Comparison of ENCODE assay signal across 10 mouse cellular contexts in the genomic region with DNA sequence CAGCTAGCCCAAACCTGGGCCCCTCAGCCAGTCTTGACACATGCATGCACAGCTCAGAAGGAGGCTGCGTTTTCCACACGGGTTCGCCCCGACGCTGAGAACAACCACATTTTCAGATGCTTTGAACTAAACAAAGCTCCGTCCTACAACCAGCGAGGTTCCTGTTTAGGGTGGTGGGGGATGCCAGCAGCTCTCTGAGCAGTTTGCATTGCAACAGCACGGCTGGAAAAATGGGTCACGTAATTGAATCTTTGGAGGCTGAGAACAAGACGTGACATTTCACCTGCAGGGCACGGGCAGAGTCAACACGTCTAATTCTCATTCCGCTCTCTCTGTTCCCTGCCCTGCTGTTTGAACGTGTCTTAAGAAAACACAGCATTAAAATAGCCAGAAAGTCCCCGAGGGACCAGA.
DNase-seq lines count a peak whose midpoint lies in the region; ATAC-seq lines count a peak whose summit lies in the region.
"Had no signal": no experiment of that assay in that cellular context is flagged by ENCODE, and none has a peak within 500 bp of the region (broad histone marks: within the 10 kb centered on the region; RNA-seq: fewer than 3 reads in every experiment).

No protein-coding gene starts in this region.

- no peaks in the 10 kb centered on the region for H3K9me3 ChIP-seq in forebrain, embryonic 10.5 days
- no peaks in the 10 kb centered on the region for H3K9me3 ChIP-seq in forebrain, embryonic 13.5 days (replicated peaks)
- no peaks in the 10 kb centered on the region for H3K9me3 ChIP-seq in midbrain, embryonic 14.5 days (ENCODE audit: control insufficient read depth, low read length)
- H3K9me3 ChIP-seq in midbrain, embryonic 10.5 days (replicated peaks) = no peaks in the 10 kb centered on the region
- no peaks in the 10 kb centered on the region for H3K9me3 ChIP-seq in limb, embryonic 12.5 days
- H3K9me3 ChIP-seq: limb, embryonic 15.5 days had no signal

- H3K9ac ChIP-seq in forebrain, embryonic 13.5 days = no peak overlapping the region
- H3K9ac ChIP-seq in midbrain, embryonic 14.5 days (replicated peaks; ENCODE audit: low read length) = no peak overlapping the region
- no peak overlapping the region for H3K9ac ChIP-seq in limb, embryonic 12.5 days (replicated peaks)
- H3K9ac ChIP-seq: limb, embryonic 15.5 days had no signal

- no peak overlapping the region for H3K4me2 ChIP-seq in forebrain, embryonic 13.5 days
- no peak overlapping the region for H3K4me2 ChIP-seq in midbrain, embryonic 14.5 days (ENCODE audit: low read length)
- H3K4me2 ChIP-seq in limb, embryonic 12.5 days = peak overlapping the region; percentile 9; the same call in 1 of the 2 replicates
- H3K4me2 ChIP-seq: limb, embryonic 15.5 days had no signal

- no peak for ATAC-seq in forebrain, embryonic 13.5 days
- no peak for ATAC-seq in midbrain, embryonic 14.5 days (ENCODE audit: low FRiP score, low TSS enrichment)
- ATAC-seq in limb, embryonic 12.5 days (ENCODE audit: insufficient number of reproducible peaks, insufficient read depth, low FRiP score, low TSS enrichment, low read depth) = no peak

- H3K27ac ChIP-seq in forebrain, embryonic 10.5 days = 0 out of 2 replicates have a peak overlapping the region, but pooled peaks have one; percentile 30
- H3K27ac ChIP-seq in forebrain, embryonic 13.5 days = no peak overlapping the region
- no peak overlapping the region for H3K27ac ChIP-seq in midbrain, embryonic 14.5 days (replicated peaks; ENCODE audit: low read depth, low read length)
- H3K27ac ChIP-seq in midbrain, embryonic 10.5 days (replicated peaks) = no peak overlapping the region
- 0 out of 2 replicates have a peak overlapping the region, but pooled peaks have one; percentile 56 for H3K27ac ChIP-seq in limb, embryonic 12.5 days
- H3K27ac ChIP-seq: limb, embryonic 15.5 days had no signal

- no peaks in the 10 kb centered on the region for H3K27me3 ChIP-seq in forebrain, embryonic 10.5 days (ENCODE audit: poor library complexity, severe bottlenecking)
- H3K27me3 ChIP-seq in forebrain, embryonic 13.5 days = no peaks in the 10 kb centered on the region
- H3K27me3 ChIP-seq in midbrain, embryonic 14.5 days (ENCODE audit: control insufficient read depth, insufficient read depth, low read length) = no peaks in the 10 kb centered on the region
- H3K27me3 ChIP-seq in midbrain, embryonic 10.5 days (ENCODE audit: low read depth, poor library complexity, severe bottlenecking) = no peaks in the 10 kb centered on the region
- peaks cover 2% of the 10 kb centered on the region; the same call in 1 of the 2 replicates for H3K27me3 ChIP-seq in limb, embryonic 12.5 days
- H3K27me3 ChIP-seq: limb, embryonic 15.5 days had no signal

- 60% methylated on average over 15 of the region's 15 CpGs for WGBS in forebrain, embryonic 10.5 days
- 57% methylated on average over 15 of the region's 15 CpGs for WGBS in forebrain, embryonic 13.5 days
- WGBS in midbrain, embryonic 14.5 days = 51% methylated on average over 15 of the region's 15 CpGs
- 63% methylated on average over 15 of the region's 15 CpGs for WGBS in midbrain, embryonic 10.5 days
- 20% methylated on average over 15 of the region's 15 CpGs for WGBS in limb, embryonic 12.5 days

- peaks cover 21% of the 10 kb centered on the region for H3K4me1 ChIP-seq in forebrain, embryonic 10.5 days
- H3K4me1 ChIP-seq in forebrain, embryonic 13.5 days = no peaks in the 10 kb centered on the region
- no peaks in the 10 kb centered on the region for H3K4me1 ChIP-seq in midbrain, embryonic 14.5 days (ENCODE audit: control insufficient read depth, insufficient read depth, low read length)
- peaks cover 13% of the 10 kb centered on the region for H3K4me1 ChIP-seq in midbrain, embryonic 10.5 days
- peaks cover 30% of the 10 kb centered on the region for H3K4me1 ChIP-seq in limb, embryonic 12.5 days (replicated peaks)

- H3K4me3 ChIP-seq in forebrain, embryonic 10.5 days = no peak overlapping the region
- H3K4me3 ChIP-seq in forebrain, embryonic 13.5 days = no peak overlapping the region
- H3K4me3 ChIP-seq in midbrain, embryonic 14.5 days (replicated peaks; ENCODE audit: low read depth, low read length) = no peak overlapping the region
- no peak overlapping the region for H3K4me3 ChIP-seq in midbrain, embryonic 10.5 days
- no peak overlapping the region for H3K4me3 ChIP-seq in limb, embryonic 12.5 days (replicated peaks)
- H3K4me3 ChIP-seq: limb, embryonic 15.5 days had no signal

- no peaks in the 10 kb centered on the region for H3K36me3 ChIP-seq in forebrain, embryonic 10.5 days (replicated peaks)
- no peaks in the 10 kb centered on the region for H3K36me3 ChIP-seq in forebrain, embryonic 13.5 days (ENCODE audit: poor library complexity, severe bottlenecking)
- H3K36me3 ChIP-seq in midbrain, embryonic 14.5 days (ENCODE audit: control insufficient read depth, insufficient read depth, low read length) = no peaks in the 10 kb centered on the region
- no peaks in the 10 kb centered on the region for H3K36me3 ChIP-seq in midbrain, embryonic 10.5 days
- H3K36me3 ChIP-seq in limb, embryonic 12.5 days = no peaks in the 10 kb centered on the region
- H3K36me3 ChIP-seq: limb, embryonic 15.5 days had no signal

- no peak for DNase-seq in forebrain, embryonic 10.5 days (ENCODE audit: extremely low spot score, low spot score)
- peak; percentile 46 for DNase-seq in midbrain, embryonic 14.5 days
- DNase-seq in midbrain, embryonic 10.5 days (ENCODE audit: low spot score) = no peak
- peak; percentile 54 to 71 for DNase-seq in thymus, postnatal 36 days
- no peak for DNase-seq in layer of hippocampus, adult 9-10 months (ENCODE audit: low spot score)
- no peak for DNase-seq in cerebellum, adult 18-20 months
- DNase-seq: gastrocnemius, postnatal 10 days had no signal

Comparison
In these comparisons a context has a peak if more than half of its experiments do, and no peak if none do; other contexts are left out.
1. DNase-seq: peak in midbrain, embryonic 14.5 days (single experiment) and thymus, postnatal 36 days (2 of 2); none in forebrain, embryonic 10.5 days (single experiment), midbrain, embryonic 10.5 days (single experiment), layer of hippocampus, adult 9-10 months (single experiment) and cerebellum, adult 18-20 months (0 of 2).
2. H3K27ac ChIP-seq: peak in forebrain, embryonic 10.5 days (single experiment) and limb, embryonic 12.5 days (single experiment); none in forebrain, embryonic 13.5 days (single experiment), midbrain, embryonic 14.5 days (single experiment) and midbrain, embryonic 10.5 days (single experiment).